In genomic region chr1:182520938-182521500, GRCm38 (mm10) we compare ENCODE assay signal across 12 mouse cellular contexts. TPM values are rescaled to one million over a fixed set of nuclear protein-coding genes. Genes with fewer than 3 reads are reported as not detected.
DNase-seq lines count a peak whose midpoint lies in the region; ATAC-seq and TF ChIP-seq lines count a peak whose summit lies in the region.
"Had no signal": no experiment of that assay in that cellular context is flagged by ENCODE, and none has a peak within 500 bp of the region (broad histone marks: within the 10 kb centered on the region; RNA-seq: fewer than 3 reads in every experiment).

No protein-coding gene starts in this region.

- intact Hi-C loops in heart, adult 2 months (cut with DNase I) = no loop called here
- intact Hi-C loops in heart, postnatal 14 days (cut with DNase I) = no loop called here

- H3K27ac ChIP-seq in heart, adult 2 months = peak overlapping the region; percentile 22
- H3K27ac ChIP-seq in lung, embryonic 16.5 days (ENCODE audit: low read length) = peak overlapping the region; percentile 86
- peak overlapping the region; percentile 56 for H3K27ac ChIP-seq in heart, embryonic 16.5 days (ENCODE audit: low read length)
- peak overlapping the region; percentile 87 for H3K27ac ChIP-seq in stomach, embryonic 15.5 days
- no peak overlapping the region for H3K27ac ChIP-seq in midbrain, embryonic 13.5 days

- H3K4me1 ChIP-seq in heart, adult 2 months (ENCODE audit: control insufficient read depth, insufficient read depth, low read length) = peaks cover 13% of the 10 kb centered on the region
- H3K4me1 ChIP-seq in lung, embryonic 16.5 days (replicated peaks; ENCODE audit: control insufficient read depth, insufficient read depth, low read length) = peaks cover 24% of the 10 kb centered on the region
- peaks cover 25% of the 10 kb centered on the region for H3K4me1 ChIP-seq in heart, embryonic 16.5 days (ENCODE audit: control insufficient read depth, insufficient read depth, low read length)
- H3K4me1 ChIP-seq in stomach, embryonic 15.5 days = peaks cover 26% of the 10 kb centered on the region
- H3K4me1 ChIP-seq in midbrain, embryonic 13.5 days (replicated peaks) = peaks cover 13% of the 10 kb centered on the region

- no peak overlapping the region for H3K4me3 ChIP-seq in heart, adult 2 months
- no peak overlapping the region for H3K4me3 ChIP-seq in lung, embryonic 16.5 days (ENCODE audit: low read length)
- no peak overlapping the region for H3K4me3 ChIP-seq in heart, embryonic 16.5 days (ENCODE audit: low read length)
- H3K4me3 ChIP-seq in stomach, embryonic 15.5 days (replicated peaks) = no peak overlapping the region
- no peak overlapping the region for H3K4me3 ChIP-seq in midbrain, embryonic 13.5 days (replicated peaks)
- H3K4me3 ChIP-seq: liver, embryonic 13.5 days had no signal

- no peak overlapping the region for H3K9ac ChIP-seq in heart, adult 2 months (ENCODE audit: low read depth, low read length)
- H3K9ac ChIP-seq in lung, embryonic 16.5 days (ENCODE audit: low read length) = 0 out of 2 replicates have a peak overlapping the region, but pooled peaks have one; percentile 11
- H3K9ac ChIP-seq in heart, embryonic 16.5 days (ENCODE audit: low read length) = no peak overlapping the region
- no peak overlapping the region for H3K9ac ChIP-seq in stomach, embryonic 15.5 days
- H3K9ac ChIP-seq in midbrain, embryonic 13.5 days (replicated peaks) = no peak overlapping the region
- H3K9ac ChIP-seq: liver, embryonic 13.5 days had no signal

- H3K79me2 ChIP-seq in heart, adult 2 months (replicated peaks; ENCODE audit: control insufficient read depth, insufficient read depth, low read length) = peaks cover 1% of the 10 kb centered on the region; the same call in 1 of the 2 replicates

- H3K27me3 ChIP-seq in heart, adult 2 months (ENCODE audit: control insufficient read depth, insufficient read depth, low read length) = no peaks in the 10 kb centered on the region
- H3K27me3 ChIP-seq in lung, embryonic 16.5 days (ENCODE audit: control insufficient read depth, insufficient read depth, low read depth, low read length) = no peaks in the 10 kb centered on the region
- no peaks in the 10 kb centered on the region for H3K27me3 ChIP-seq in heart, embryonic 16.5 days (ENCODE audit: control insufficient read depth, insufficient read depth, low read length)
- H3K27me3 ChIP-seq in stomach, embryonic 15.5 days (replicated peaks) = no peaks in the 10 kb centered on the region
- H3K27me3 ChIP-seq in midbrain, embryonic 13.5 days = peaks cover 25% of the 10 kb centered on the region

- no peak for TF ChIP-seq EP300 in heart, adult 2 months (IDR thresholded peaks at IDR 0.05; ENCODE audit: insufficient read depth, low read depth, low read length)

- no peaks in the 10 kb centered on the region for H3K36me3 ChIP-seq in heart, adult 2 months (ENCODE audit: control insufficient read depth, insufficient read depth, low read length)
- H3K36me3 ChIP-seq in lung, embryonic 16.5 days (ENCODE audit: control insufficient read depth, insufficient read depth, low read length) = no peaks in the 10 kb centered on the region
- H3K36me3 ChIP-seq in heart, embryonic 16.5 days (ENCODE audit: control insufficient read depth, insufficient read depth) = no peaks in the 10 kb centered on the region
- H3K36me3 ChIP-seq in stomach, embryonic 15.5 days = no peaks in the 10 kb centered on the region
- no peaks in the 10 kb centered on the region for H3K36me3 ChIP-seq in midbrain, embryonic 13.5 days
- H3K36me3 ChIP-seq: liver, embryonic 13.5 days had no signal

- no peak for TF ChIP-seq POLR2A in heart, adult 2 months (IDR thresholded peaks at IDR 0.05; ENCODE audit: insufficient read depth, low read depth, low read length)

- no peak for ATAC-seq in lung, embryonic 16.5 days (ENCODE audit: low read depth)
- no peak for ATAC-seq in heart, embryonic 16.5 days (replicated peaks; ENCODE audit: extremely low read depth, insufficient read depth, low FRiP score)
- ATAC-seq in stomach, embryonic 15.5 days (ENCODE audit: insufficient read depth, low FRiP score, low read depth) = no peak
- no peak for ATAC-seq in midbrain, embryonic 13.5 days

- DNase-seq in heart, adult 2 months = no peak
- DNase-seq in heart, postnatal 14 days = no peak
- no peak for DNase-seq in lung, postnatal 10 days
- DNase-seq in cerebellum, adult 18-20 months = no peak
- DNase-seq: B cell, adult 2 months; liver, embryonic 13.5 days; midbrain, embryonic 14.5 days had no signal

- H3K4me2 ChIP-seq in lung, embryonic 16.5 days (ENCODE audit: low read depth, low read length) = no peak overlapping the region
- H3K4me2 ChIP-seq in heart, embryonic 16.5 days (ENCODE audit: low read depth, low read length) = no peak overlapping the region
- H3K4me2 ChIP-seq in stomach, embryonic 15.5 days = no peak overlapping the region; the same call in 1 of the 2 replicates
- H3K4me2 ChIP-seq in midbrain, embryonic 13.5 days (replicated peaks) = no peak overlapping the region
- H3K4me2 ChIP-seq: liver, embryonic 13.5 days had no signal

- 67% methylated on average over 8 of the region's 8 CpGs for WGBS in heart, adult 2 months
- WGBS in lung, embryonic 16.5 days = 66% methylated on average over 8 of the region's 8 CpGs
- WGBS in heart, embryonic 16.5 days = 54% methylated on average over 8 of the region's 8 CpGs
- WGBS in stomach, embryonic 15.5 days = 64% methylated on average over 8 of the region's 8 CpGs
- WGBS in midbrain, embryonic 13.5 days = 77% methylated on average over 8 of the region's 8 CpGs

- H3K9me3 ChIP-seq in lung, embryonic 16.5 days (ENCODE audit: control insufficient read depth, low read length) = no peaks in the 10 kb centered on the region
- no peaks in the 10 kb centered on the region for H3K9me3 ChIP-seq in heart, embryonic 16.5 days (replicated peaks; ENCODE audit: control insufficient read depth, low read length)
- no peaks in the 10 kb centered on the region for H3K9me3 ChIP-seq in stomach, embryonic 15.5 days
- no peaks in the 10 kb centered on the region for H3K9me3 ChIP-seq in midbrain, embryonic 13.5 days
- H3K9me3 ChIP-seq: liver, embryonic 13.5 days had no signal

- TF ChIP-seq CTCF in heart, adult 2 months (IDR thresholded peaks at IDR 0.05) = no peak

RNA-seq across cellular contexts. Expression of gene Capn2, which starts 3.6 kb away (rescaled TPM):
- 10 to 100 TPM; 63.9 to 65.3 TPM for total RNA-seq in heart, adult 2 months (2021)
- 28.0 and 46.2 TPM in 2 replicates for polyA plus RNA-seq in heart, adult 2 months (2012; rRNA removed)
- total RNA-seq in heart, postnatal 14 days (2021) = 10 to 100 TPM; 69.8 to 72.5 TPM
- 127 and 136 TPM in 2 replicates for polyA plus RNA-seq in lung, embryonic 16.5 days (2015; fragmentation: Nextera tagmentation; extraction: Ambion mirVana)
- 91.1 and 91.7 TPM in 2 replicates for polyA plus RNA-seq in heart, embryonic 16.5 days (2015; fragmentation: Nextera tagmentation; extraction: Ambion mirVana)
- 107 and 108 TPM in 2 replicates for polyA plus RNA-seq in stomach, embryonic 15.5 days (2015; fragmentation: Nextera tagmentation; extraction: Ambion mirVana)
- 75.3 and 80.9 TPM in 2 replicates for polyA plus RNA-seq in midbrain, embryonic 13.5 days (2015; fragmentation: Nextera tagmentation; extraction: Ambion mirVana)

RNA-seq across cellular contexts. Expression of gene Capn8, which starts 43.8 kb away (rescaled TPM):
- not detected for total RNA-seq in heart, adult 2 months (2021)
- polyA plus RNA-seq in heart, adult 2 months (2012; rRNA removed) = not detected in 2 replicates
- not detected for total RNA-seq in heart, postnatal 14 days (2021)
- polyA plus RNA-seq in lung, embryonic 16.5 days (2015; fragmentation: Nextera tagmentation; extraction: Ambion mirVana) = 0.06 TPM in 1 of 2 replicates, not detected in the other
- polyA plus RNA-seq in heart, embryonic 16.5 days (2015; fragmentation: Nextera tagmentation; extraction: Ambion mirVana) = not detected in 2 replicates
- 2.2 and 2.4 TPM in 2 replicates for polyA plus RNA-seq in stomach, embryonic 15.5 days (2015; fragmentation: Nextera tagmentation; extraction: Ambion mirVana)
- polyA plus RNA-seq in midbrain, embryonic 13.5 days (2015; fragmentation: Nextera tagmentation; extraction: Ambion mirVana) = 0.13 TPM in 1 of 2 replicates, not detected in the other
- total RNA-seq: gastrocnemius, adult 18-20 months had no signal
- polyA plus RNA-seq: liver, embryonic 13.5 days; midbrain, embryonic 14.5 days had no signal
